Mouse (Mus musculus): ENCODE measurements at regions not wholly inside any gene's neighbourhood (a gene's known extent, or its start where the extent isn't known, plus 50 kb on each side); places are given as distances from the start of the nearest gene placed in this dataset.
"Not testable (repeated sequence)": the region's sequence is repeated elsewhere in the genome, so short reads cannot be mapped to it uniquely, and the experiment has no call there.

- DNase-seq (ENCODE audit: low spot score in 2 of 2) = no peak
Observed at GRCm38 (mm10) chr4:23787417-23788204, 708.6 kb upstream of the Mms22l start.

GRCm38 (mm10) chr4:23823516-23823915 is 672.7 kb upstream of the Mms22l start:
- no peak for DNase-seq (ENCODE audit: low spot score in 2 of 2)

GRCm38 (mm10) chr4:23826885-23827284 is 669.4 kb upstream of the Mms22l start:
- DNase-seq (ENCODE audit: low spot score in 2 of 2) = peak; percentile 9 to 10

- peak in 1 of 2 experiments; percentile 11 for DNase-seq (ENCODE audit: low spot score in 2 of 2)
Observed at GRCm38 (mm10) chr4:23832385-23833164, 663.7 kb upstream of the Mms22l start.

- DNase-seq (ENCODE audit: low spot score in 2 of 2) = no peak
Observed at GRCm38 (mm10) chr4:23843609-23844287, 652.5 kb upstream of the Mms22l start.

GRCm38 (mm10) chr4:23844288-23844971 is 651.8 kb upstream of the Mms22l start:
- no peak for DNase-seq (ENCODE audit: low spot score in 2 of 2)

- no peak for DNase-seq (ENCODE audit: low spot score in 2 of 2)
Observed at GRCm38 (mm10) chr4:23845263-23845662, 651.0 kb upstream of the Mms22l start.

- DNase-seq (ENCODE audit: low spot score in 2 of 2) = no peak
Observed at GRCm38 (mm10) chr4:23850640-23851039, 645.6 kb upstream of the Mms22l start.

GRCm38 (mm10) chr4:23862437-23862836 is 633.8 kb upstream of the Mms22l start:
- DNase-seq (ENCODE audit: low spot score in 2 of 2) = no peak

GRCm38 (mm10) chr4:23880007-23880406 is 616.2 kb upstream of the Mms22l start:
- DNase-seq (ENCODE audit: low spot score in 2 of 2) = no peak

GRCm38 (mm10) chr4:23913396-23913795 is 582.9 kb upstream of the Mms22l start:
- peak; percentile 7 to 26 for DNase-seq (ENCODE audit: low spot score in 2 of 2)

- DNase-seq (ENCODE audit: low spot score in 2 of 2) = no peak
Observed at GRCm38 (mm10) chr4:23913822-23914221, 582.4 kb upstream of the Mms22l start.

GRCm38 (mm10) chr4:23914423-23914822 is 581.8 kb upstream of the Mms22l start:
- DNase-seq (ENCODE audit: low spot score in 2 of 2) = no peak

GRCm38 (mm10) chr4:23921520-23921919 is 574.7 kb upstream of the Mms22l start:
- no peak for DNase-seq (ENCODE audit: low spot score in 2 of 2)

GRCm38 (mm10) chr4:23954140-23954539 is 542.1 kb upstream of the Mms22l start:
- no peak for DNase-seq (ENCODE audit: low spot score in 2 of 2)

- DNase-seq (ENCODE audit: low spot score in 2 of 2) = not testable (repeated sequence)
Observed at GRCm38 (mm10) chr4:23982193-23982592, 514.1 kb upstream of the Mms22l start.

GRCm38 (mm10) chr4:23982790-23983451 is 513.3 kb upstream of the Mms22l start:
- peak in 1 of 2 experiments; percentile 17 for DNase-seq (ENCODE audit: low spot score in 2 of 2)

GRCm38 (mm10) chr4:23983452-23983805 is 512.8 kb upstream of the Mms22l start:
- no peak for DNase-seq (ENCODE audit: low spot score in 2 of 2)

GRCm38 (mm10) chr4:23984005-23984404 is 512.2 kb upstream of the Mms22l start:
- DNase-seq (ENCODE audit: low spot score in 2 of 2) = no peak

GRCm38 (mm10) chr4:23985956-23986355 is 510.3 kb upstream of the Mms22l start:
- no peak for DNase-seq (ENCODE audit: low spot score in 2 of 2)

GRCm38 (mm10) chr4:23993823-23994222 is 502.4 kb upstream of the Mms22l start:
- no peak for DNase-seq (ENCODE audit: low spot score in 2 of 2)
